Mouse (Mus musculus): Measurements from ENCODE around the gene Arl6ip1.

DNA sequence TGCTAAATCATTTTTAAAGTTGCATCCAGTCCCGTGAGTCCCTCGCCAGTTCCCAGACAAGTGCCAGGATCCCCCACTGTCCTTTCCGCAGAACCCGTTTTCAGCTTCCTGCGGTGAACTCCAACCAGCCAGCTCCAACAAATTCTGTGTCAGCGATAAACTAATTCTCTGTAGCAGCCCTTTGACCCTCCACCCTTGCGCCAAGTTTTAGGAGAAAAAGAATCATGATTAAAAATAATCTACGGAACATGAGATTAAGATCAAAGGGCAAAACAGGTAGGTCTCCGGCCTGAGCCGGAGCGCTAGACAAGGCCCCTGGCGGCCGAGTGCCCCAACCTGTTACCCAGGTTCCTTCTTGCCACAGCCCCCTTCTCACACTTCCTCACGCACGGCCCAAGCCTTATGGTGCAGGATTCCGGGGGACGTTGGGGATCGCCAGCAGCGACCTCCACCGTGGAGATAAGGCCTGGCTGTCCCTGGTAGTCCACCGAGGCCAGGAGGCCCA is 485 bp downstream of the Arl6ip1 start:
- TF ChIP-seq CTCF (IDR thresholded peaks at IDR 0.05) (peak; percentile 14; the same call in 1 of the 2 replicates), EP300 (IDR thresholded peaks at IDR 0.05; ENCODE audit: insufficient read depth, low read depth, low read length) (no peak), POLR2A (IDR thresholded peaks at IDR 0.05; ENCODE audit: insufficient read depth, low read depth, low read length) (no peak)
